Mouse (Mus musculus) heart, adult 9 months (tissue): ENCODE data around the gene Mettl15.
"Not testable (repeated sequence)": the region's sequence is repeated elsewhere in the genome, so short reads cannot be mapped to it uniquely, and the experiment has no call there.

Source experiments
- DNase-seq, 2 experiments: peaks; one replicate each; pipeline ENCODE4 v3.0.0; 2022; ENCODE audit warnings: low spot score in 2 of 2

The Mettl15 gene

DNA sequence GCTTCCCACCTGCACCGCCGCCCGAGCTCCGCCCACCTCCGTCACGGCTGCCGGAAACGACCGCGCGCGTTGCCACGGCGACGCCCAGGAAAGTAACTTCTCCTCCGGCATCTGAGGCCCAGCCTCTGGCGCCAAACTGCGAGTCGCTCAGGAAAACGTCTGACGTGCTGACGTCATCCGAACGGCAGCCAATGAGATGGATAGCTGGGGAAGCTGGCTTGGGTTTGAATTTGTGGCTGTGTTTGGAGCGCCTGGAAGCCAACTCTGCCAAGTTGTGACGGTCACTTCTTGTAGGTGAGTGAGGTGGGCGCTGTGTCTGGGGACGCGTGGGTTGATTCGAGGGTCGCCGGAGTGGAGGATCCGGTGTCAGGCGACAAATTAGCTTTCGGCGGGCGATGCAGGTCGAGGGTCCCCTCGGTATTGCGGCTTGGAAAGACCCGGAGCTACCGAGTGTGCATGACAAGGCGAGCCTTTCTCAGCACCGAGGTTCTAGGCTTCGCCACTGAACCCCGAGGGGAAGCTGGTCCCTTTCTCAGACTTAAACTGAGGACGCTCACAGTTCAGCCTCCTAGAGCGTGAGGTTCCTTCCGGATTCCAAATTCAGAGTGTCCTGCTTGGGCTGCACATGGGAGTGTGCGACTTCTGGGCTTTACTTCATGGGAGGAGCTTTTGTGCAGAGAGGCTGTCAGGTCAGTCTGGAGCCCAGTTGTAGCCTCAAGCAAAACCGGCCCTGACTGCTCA, at the start of gene Mettl15, which contains the start of gene Kif18a:
Gene Mettl15 (minus strand): TSS at position 149 of the 741 bp plus-strand sequence.
Gene Kif18a (plus strand): TSS at position 139 of the 741 bp plus-strand sequence.
- DNase-seq = peak; percentile 96

DNA sequence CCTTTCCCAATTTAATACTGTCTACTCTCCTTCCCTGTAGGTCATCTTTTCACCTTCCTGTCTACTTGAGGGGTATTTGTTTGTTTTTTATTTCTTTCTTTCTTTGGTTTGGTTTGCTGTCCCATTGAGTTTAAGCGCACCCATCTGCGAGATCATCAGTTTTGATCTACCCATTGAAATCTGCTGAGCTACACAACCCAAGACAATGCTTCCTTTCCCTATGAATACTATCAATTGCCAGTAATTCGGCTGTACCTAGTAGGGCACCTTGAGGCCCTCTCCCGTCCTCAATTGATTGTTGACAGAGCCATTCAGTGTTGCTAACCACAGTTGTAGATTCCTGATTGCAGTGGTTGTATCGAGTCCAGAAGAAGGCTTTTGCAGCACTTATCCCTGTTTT, 30.8 kb upstream of the Mettl15 start:
- no peak for DNase-seq

DNA sequence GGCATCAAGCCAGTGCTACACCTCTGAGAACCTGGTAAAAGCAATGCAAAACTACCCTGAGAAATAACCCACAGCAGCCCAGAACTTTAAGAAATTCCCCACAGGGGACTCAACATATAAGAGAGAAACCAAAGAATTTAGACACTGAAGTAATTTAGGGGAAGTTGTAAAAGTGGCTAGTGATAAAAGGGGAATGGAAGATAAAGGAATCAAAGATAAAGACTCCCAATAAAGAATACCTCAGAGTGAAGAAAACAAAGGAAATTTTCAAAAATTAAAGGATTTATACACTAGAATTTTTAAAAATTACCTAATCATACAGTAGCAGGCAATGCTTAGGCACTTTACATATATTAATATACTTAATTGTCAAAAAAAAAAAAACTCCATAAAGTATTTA, 23.1 kb upstream of the Mettl15 start:
- no peak for DNase-seq

- no peak for DNase-seq
Observed at GRCm38 (mm10) chr2:109302234-109302633, 21.7 kb upstream of the Mettl15 start.

DNA sequence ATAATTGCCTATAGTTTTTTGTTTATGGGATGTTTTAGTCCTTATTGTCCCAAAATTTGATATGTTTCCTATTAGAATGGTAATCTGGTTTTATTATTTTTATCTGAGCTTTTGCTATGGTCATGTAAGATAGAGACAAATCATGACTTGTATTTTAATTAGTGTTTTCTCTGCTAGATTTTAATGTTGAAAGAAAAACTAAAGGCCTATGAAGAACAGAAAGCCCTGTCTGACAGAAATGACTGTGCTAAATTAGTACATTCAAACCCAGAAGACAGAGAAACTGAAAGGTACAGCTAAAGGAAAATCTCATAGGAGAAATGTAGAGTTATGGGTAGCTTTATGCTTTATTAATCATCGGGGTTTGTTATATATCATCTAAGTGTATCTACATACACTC, 17.6 kb upstream of the Mettl15 start:
- no peak for DNase-seq

DNA sequence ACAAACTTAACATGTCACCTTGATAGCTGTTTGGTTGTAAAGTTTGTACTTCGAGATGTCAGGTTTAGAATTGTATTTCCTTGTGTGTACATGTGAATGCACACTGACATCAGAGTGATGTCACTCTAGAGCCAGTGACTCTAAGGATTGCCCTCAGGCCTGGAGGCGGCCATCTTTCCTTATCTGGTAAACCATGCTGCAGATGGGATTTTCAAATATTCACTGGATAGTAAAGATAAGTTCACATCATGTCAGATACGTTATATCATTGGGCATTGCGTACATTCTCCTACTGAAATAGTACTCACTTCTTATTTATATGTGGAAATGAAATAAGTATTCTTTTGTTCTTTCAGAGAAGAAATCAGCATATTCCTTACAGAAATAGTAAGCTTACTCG, 15.7 kb upstream of the Mettl15 start:
- no peak for DNase-seq

- no peak for DNase-seq
Observed at GRCm38 (mm10) chr2:109289327-109289726, 8.8 kb upstream of the Mettl15 start.

DNA sequence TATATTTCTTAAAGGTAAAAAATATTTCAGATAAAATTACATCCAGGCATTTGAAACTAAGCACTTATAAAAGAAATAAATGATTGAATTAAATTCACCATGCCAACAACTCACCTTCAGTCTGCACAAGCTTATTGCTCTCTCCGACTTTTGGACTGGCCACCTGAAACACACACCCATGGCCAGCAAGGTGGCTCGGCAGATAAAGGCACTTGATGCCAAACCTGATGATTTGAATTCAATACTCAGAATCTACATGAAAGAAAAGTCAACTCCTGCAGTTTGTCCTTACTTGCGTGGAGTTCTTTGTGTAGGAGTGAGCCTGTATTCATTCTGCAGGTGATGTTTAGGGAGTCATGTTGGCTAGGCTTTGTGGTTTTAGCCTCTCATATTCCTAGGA, 3.6 kb upstream of the Mettl15 start:
- no peak for DNase-seq

GRCm38 (mm10) chr2:109281341-109281690, 768 bp upstream of the Mettl15 start:
- no peak for DNase-seq

DNA sequence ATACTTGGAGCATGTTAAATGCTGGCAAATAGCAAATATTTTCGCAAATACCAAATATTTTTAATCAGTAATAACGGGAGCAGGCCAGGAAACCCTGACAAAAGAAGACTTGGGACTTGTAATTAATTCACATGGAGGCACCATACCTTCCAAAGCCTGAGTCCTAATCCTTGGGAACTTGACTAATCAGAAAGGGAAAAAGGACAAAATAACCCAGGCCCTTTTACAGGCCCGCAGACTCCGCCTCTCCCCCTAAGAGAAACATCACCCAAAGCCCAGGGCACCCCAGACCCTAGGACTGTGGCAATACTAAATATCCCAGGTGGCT, 312 bp downstream of the Mettl15 start:
- no peak for DNase-seq

DNA sequence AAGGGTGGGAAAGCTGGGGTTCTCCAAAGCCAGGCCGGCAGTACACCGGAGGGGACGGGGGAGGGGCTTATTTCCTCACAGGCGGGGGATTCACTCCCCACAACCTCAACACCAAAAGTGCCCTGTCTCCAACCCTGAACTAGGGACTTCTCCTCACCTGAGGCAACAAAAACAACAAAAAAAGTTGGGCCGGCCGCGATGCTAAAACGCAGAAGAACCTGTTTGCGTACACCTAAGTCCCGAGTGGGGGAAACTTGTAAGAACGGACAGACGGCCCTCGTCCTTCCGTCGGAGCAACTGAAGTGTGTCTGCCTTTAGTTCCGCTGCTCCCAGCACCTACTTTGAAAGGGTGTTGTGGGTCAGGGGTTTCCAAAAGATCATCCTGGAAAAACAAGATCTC, 2.5 kb downstream of the Mettl15 start:
- DNase-seq = peak; percentile 19 to 24

GRCm38 (mm10) chr2:109277593-109277992, 3.0 kb downstream of the Mettl15 start:
- peak in 1 of 2 experiments; percentile 2 for DNase-seq

DNA sequence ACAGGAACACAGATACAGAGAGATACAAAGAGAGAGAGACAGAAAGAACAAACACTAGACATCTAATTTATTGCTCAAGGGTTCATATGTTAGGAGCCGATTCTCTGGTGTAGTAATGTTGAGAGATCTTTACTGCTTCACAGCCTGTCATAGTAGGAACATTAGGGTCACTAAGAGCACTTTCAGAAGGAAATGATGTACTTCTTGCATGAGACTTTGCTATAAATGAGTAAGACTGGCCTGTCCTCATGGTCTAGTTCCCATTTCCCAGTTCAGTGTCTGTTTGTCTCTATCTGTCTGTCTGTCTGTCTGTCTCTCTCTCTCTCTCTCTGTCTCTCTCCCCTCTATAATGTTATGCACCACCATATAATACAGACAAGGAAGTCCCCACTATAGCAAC, 7.5 kb downstream of the Mettl15 start:
- no peak for DNase-seq

GRCm38 (mm10) chr2:109262779-109263178, 17.8 kb downstream of the Mettl15 start:
- no peak for DNase-seq

DNA sequence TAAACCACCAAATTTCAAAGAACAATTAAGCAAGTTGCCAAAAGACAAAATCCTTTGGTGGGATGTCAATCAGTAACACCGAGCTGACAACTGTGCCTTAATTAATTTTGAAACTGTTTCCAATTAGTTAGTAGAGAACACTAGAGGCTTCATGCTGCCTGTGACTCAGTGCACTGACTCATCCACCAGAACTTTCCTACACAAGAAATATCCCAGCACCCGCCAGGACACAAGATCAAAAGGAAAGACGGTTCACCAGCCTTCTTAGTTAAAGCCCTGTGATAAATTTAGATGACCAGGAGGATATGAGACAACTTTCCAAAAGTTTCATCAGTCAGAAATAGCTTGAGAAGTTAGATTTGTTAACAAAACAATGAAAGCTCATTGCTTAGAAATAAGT, 38.6 kb downstream of the Mettl15 start:
- no peak for DNase-seq

- no peak for DNase-seq
Observed at GRCm38 (mm10) chr2:109235741-109236140, 44.8 kb downstream of the Mettl15 start.

DNA sequence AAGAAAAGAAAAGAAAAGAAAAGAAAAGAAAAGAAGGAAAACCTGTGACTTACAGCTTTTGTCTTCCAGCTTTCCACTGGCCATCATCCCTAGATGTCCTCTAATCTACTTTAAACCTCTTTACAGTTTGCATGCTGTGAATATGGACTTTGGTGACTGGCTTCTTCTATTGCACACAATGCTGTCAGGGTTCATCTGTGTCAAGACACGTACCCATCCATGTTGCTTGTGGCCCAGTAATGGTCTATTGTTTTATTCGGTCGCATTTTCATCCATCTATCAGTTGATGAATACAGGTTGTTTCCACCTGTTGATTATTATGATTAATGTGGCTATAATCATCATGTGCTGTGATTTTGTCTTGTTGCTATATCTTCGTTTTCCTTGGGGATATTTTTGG, 46.7 kb downstream of the Mettl15 start:
- no peak for DNase-seq

DNA sequence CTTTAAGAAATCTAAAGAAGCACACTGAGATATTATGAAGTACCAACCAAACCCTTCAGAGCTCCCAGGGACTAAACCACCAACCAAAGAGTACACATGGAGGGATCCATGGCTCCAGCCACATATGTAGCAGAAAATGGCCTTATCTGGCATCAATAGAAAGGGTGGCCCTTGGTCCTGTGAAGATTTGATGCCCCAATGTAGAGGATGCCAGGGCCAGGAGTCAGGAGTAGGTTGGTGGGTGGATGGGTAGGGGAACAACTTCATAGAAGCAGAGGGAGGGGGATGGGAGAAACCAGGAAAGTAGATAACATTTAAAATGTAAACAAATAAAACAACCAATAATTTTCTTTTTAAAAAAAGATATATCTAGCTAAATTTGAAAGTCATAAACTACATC, 50.1 kb downstream of the Mettl15 start:
- DNase-seq = no peak

DNA sequence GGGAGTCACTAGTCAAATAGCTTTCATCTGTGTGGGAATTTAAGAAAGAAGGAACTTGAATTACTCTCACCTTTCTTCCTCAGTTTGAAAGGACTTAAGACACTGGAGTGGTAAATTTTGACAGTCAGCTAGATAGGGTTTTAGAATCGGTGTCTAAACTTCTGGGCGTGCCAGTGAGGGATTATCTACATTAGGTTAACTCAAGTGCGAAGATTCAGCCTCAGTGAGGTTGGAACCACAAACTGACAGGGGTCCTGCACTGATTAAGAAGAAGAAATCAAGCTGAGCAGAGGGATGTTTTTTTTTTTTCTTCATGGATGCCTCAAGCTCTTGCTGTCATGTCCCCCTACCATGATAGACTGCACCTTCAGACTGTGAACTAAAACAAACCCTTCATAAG, 53.4 kb downstream of the Mettl15 start:
- no peak for DNase-seq

DNA sequence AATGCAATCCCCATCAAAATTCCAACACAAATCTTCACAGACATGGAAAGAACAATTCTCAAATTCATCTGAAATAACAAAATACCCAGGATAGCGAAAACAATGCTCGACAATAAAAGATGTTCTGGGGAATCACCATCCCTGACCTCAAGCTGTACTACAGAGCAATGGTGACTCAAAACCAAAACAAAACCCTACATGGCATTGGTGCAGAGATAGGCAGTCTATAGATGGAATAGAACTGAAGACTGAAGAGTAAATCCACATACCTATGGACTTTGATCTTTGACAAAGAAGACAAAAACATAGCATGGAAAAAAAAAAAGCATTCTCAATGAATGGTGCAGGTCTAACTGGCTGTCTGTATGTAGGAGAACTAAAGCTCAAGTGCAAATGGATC, 59.1 kb downstream of the Mettl15 start:
- no peak for DNase-seq

GRCm38 (mm10) chr2:109216678-109217077, 63.9 kb downstream of the Mettl15 start:
- DNase-seq = not testable (repeated sequence)

DNA sequence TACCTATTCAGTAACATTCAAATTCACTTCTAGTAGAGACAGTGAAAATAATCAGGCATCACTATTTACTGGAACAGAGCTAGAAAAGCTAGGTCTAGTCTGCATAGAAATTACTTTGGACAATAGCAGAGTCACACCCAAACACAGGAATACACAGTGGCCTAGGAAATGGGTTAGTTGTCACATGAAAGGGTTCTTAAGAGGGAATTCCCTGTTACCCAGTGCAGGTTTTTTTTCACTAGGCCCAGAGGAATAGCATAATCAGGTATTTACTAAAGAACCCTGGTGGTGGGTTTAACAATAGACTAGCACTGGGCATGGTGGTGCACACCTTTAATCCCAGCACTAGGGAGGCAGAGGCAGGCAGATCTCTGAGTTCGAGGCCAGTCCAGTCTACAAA, 69.9 kb downstream of the Mettl15 start:
- not testable (repeated sequence) for DNase-seq

- no peak for DNase-seq
Observed at GRCm38 (mm10) chr2:109208032-109208431, 72.5 kb downstream of the Mettl15 start.

DNA sequence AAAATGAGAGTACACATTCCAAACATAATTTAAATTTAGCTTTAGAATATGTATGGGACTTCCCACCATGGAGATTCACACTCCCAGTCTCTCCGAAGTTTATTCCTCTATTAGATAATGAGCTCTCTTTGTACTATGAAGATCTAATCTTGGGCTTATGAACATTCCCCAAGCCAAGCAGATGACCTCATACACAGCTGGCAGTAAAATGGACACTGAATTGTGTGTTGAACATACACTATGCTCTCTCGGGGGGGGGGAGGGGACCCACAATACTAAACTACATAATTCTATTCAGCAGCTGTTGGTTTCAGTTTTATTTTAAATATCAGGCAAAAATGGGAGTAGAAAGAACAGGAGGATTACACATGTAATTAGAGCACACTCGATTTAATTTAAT, 97.6 kb downstream of the Mettl15 start:
- no peak for DNase-seq
